Mouse (Mus musculus): ENCODE data around the gene Ide. TPM values are rescaled to one million over a fixed set of nuclear protein-coding genes. Genes with fewer than 3 reads are reported as not detected.

The Ide gene
- total RNA-seq, 2 experiments from 2014 or later = 109 to 147 TPM

GRCm38 (mm10) chr19:37340495-37340894 lies 2.8 kb upstream of the Ide start:
- no peak for DNase-seq
- intact Hi-C loops (cut with DNase I) = no loop called here

- DNase-seq = no peak
- intact Hi-C loops (cut with DNase I) = no loop called here
Measured at GRCm38 (mm10) chr19:37335392-37335791, 2.3 kb downstream of the Ide start.

GRCm38 (mm10) chr19:37333357-37333756 lies 4.3 kb downstream of the Ide start:
- intact Hi-C loops (cut with DNase I) = no loop called here
- DNase-seq = no peak

DNA sequence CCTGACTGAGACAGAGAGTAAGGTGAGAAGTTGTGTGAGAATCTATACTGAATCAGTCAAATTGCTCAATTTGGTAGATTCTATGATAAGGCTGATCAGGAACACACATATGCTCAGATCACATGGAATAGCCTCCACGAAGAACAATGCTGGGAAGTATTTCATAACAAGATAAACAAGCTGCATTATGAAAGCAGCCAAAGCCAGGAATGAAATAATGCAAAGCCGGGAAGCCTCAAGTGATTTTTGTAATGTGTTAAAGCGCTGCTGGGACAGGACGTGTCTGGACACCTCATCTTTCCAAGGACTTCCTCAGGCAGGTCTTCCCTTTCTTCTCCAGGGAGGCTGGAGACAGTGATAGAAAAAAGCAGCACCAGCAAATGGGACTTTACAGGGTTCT lies 4.9 kb downstream of the Ide start:
- intact Hi-C loops (cut with DNase I) = no loop called here
- DNase-seq = no peak

- intact Hi-C loops (cut with DNase I) = no loop called here
- no peak for DNase-seq
Measured at GRCm38 (mm10) chr19:37327216-37327615, 10.4 kb downstream of the Ide start.

DNA sequence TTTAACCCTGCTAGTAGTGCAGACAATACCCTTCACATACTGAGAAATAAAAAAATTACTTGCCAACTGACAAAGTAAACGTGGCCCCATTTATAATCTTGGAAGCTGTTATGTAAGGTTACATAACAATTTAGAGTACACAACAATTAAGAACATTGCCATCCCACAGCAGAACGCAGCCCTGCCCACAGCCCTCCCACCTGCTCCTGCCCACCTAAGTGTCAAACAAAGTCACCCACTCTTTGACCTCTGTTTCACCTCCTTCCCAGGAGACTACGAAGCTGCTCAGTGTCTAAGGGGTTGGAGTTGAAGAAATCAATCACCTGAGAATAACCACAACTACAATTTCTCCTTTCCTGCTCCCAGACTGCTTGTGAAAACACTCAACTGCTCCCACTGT lies 14.1 kb downstream of the Ide start:
- no peak for DNase-seq
- intact Hi-C loops (cut with DNase I) = no loop called here

- intact Hi-C loops (cut with DNase I) = no loop called here
- DNase-seq = peak; percentile 59 to 71
Measured at GRCm38 (mm10) chr19:37320802-37321619, 16.6 kb downstream of the Ide start.

- intact Hi-C loops (cut with DNase I) = no loop called here
- DNase-seq = peak; percentile 45 to 57
Measured at GRCm38 (mm10) chr19:37317359-37317758, 20.3 kb downstream of the Ide start.

GRCm38 (mm10) chr19:37315091-37315490 lies 22.6 kb downstream of the Ide start:
- DNase-seq = peak; percentile 81 to 86

GRCm38 (mm10) chr19:37311426-37311825 lies 26.2 kb downstream of the Ide start:
- no peak for DNase-seq
- intact Hi-C loops (cut with DNase I) = no loop called here

More at GRCm38 (mm10) chr19:37315091-37315490, 22.6 kb downstream of the Ide start:
- intact Hi-C loops (cut with DNase I) = loop anchor here (2.0 kb wide), 1 partner anchor 22 kb away; no protein-coding TSS in a partner anchor

DNA sequence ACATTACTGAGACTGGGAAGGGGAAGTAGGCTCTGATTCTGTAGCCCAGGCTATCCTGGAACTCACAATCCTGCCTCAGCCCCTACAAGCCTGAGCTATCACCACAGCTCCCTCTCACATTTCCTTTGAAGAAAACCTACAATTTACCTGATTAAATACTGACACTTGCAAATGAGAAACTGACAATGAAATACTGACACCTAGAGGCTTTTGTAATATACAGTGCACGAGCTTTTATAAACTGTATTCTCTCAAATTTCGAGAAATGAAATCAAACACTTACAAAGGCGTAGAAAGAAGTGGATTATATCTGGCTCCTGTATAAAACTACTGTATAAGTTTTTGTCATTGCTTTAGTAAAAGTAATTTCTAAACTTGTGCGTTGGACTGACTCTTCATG lies 27.5 kb downstream of the Ide start:
- intact Hi-C loops (cut with DNase I) = no loop called here
- no peak for DNase-seq

- intact Hi-C loops (cut with DNase I) = no loop called here
- DNase-seq = no peak
Measured at GRCm38 (mm10) chr19:37308941-37309340, 28.7 kb downstream of the Ide start.

GRCm38 (mm10) chr19:37307826-37308545 lies 29.7 kb downstream of the Ide start:
- DNase-seq = no peak
- intact Hi-C loops (cut with DNase I) = no loop called here

DNA sequence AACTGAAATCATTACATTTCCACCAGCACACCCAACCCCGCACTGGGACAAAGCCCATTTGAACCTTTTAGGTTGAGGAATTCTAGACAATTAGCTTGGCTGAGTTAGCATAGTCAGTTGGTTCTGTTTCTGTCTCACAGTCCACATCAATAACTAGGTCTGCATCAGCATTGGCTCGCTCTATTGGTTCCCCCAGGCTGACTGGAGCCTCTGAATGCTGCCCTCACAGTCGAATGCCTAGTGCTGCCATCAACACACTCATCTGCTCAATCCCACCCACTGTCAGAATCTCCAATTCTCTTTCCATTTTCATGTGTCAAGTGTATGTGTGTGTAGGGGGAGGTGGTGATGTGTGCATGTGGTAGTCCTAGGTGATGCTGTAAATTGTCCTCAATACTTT lies 31.5 kb downstream of the Ide start:
- intact Hi-C loops (cut with DNase I) = no loop called here
- DNase-seq = no peak

GRCm38 (mm10) chr19:37304866-37305265 lies 32.8 kb downstream of the Ide start:
- DNase-seq = no peak
- intact Hi-C loops (cut with DNase I) = no loop called here

DNA sequence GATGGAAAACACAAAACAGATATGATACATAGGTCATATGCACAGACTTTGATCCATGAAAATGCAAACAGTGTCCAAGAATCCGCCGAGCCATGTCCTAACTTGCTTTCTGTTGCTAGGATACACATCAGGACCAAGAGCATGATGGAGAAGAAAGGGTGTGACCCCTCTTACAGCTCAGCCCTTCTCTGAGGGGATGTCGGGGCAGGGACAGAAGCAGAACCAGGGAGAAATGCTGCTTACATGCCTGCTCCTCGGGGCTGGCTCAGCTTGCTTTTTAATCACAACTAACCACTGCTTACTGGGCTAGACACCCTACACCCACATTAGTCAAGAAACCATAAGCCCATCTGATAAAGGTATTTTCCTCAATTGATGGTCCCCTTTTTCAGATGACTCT lies 33.6 kb downstream of the Ide start:
- no peak for DNase-seq
- intact Hi-C loops (cut with DNase I) = no loop called here

DNA sequence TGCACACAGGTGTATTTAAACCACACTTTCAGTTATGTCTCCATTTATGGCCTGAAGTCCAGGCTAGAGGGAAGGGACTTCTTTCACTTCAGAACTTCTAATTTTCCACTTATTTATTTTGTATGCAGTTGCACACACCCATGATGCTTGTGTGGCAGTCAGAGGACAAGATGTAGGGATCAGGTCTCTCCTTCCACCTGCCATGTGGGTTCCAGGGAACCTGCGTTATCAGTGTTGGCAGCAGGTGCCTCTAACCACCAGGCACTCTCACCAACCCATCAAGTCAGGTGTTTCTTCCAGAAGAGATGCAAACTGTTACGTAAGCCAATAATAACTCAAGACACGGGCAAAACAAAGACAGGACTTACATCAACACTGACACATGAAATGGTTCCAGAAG lies 35.9 kb downstream of the Ide start:
- intact Hi-C loops (cut with DNase I) = no loop called here
- no peak for DNase-seq

- DNase-seq = peak; percentile 64 to 69
- intact Hi-C loops (cut with DNase I) = loop anchor here (2.0 kb wide), 1 partner anchor 23 kb away; no protein-coding TSS in a partner anchor
Measured at GRCm38 (mm10) chr19:37291676-37292075, 46.0 kb downstream of the Ide start.

DNA sequence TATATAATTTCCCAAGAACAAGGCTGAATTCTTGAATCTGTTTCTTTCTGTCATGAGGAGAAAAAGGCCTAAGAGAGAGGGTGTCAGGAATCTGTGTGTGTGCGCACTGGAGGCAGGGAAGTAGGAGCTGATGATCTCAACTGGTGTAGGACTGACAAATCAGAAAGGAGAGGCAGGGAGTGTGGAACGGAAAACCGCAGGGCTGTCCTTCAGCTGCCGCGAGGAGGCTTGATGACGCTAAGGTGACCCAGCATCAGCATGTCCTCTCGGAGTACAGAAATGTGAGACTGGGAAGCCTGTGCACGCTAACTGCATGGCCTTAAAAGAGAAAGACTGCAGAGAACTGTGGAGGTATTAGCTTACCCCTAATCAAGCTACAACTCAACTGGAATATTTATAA lies 46.7 kb downstream of the Ide start:
- peak; percentile 50 to 52 for DNase-seq
- intact Hi-C loops (cut with DNase I) = no loop called here

DNA sequence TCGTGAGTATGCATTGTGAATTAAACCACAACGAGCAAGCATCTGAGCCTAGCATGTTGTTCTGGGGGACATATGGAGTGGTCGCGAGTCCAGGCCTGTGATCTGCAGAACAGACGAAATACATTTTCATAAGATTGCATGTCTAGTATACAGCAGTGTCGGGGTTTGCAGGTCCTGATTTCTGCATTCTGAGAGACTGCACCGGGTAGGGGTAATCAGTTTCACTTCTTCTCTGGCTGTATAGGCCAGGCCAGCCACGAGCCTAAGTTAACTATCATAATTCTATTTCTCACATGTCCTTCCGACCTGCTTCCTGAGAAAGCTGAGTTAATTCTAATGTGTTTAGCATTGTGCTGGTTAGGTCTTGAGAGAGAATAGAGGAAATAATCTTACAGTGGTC lies 52.9 kb downstream of the Ide start:
- no peak for DNase-seq
- intact Hi-C loops (cut with DNase I) = no loop called here

DNA sequence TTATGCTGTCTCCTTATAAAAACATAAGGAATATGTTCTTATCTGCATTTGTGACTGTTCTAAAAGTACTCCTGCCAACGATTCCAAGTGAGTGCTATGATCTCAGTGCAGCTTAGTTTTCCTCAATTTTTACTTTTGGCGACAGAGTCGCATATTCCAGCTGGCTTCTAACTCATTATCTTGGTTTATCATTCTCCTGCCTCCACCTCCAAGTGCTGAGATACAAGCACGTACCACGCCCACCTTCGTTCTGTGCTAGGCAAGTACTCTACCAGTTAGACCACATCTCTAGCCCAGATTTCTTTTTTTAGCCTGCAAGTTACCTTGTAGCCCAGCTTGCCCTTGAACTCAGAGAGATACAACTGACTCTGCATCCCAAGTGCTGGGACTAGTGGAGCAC lies 54.5 kb downstream of the Ide start:
- DNase-seq = no peak

GRCm38 (mm10) chr19:37281710-37282109 lies 55.9 kb downstream of the Ide start:
- no peak for DNase-seq

More for the DNA sequence above, 54.5 kb downstream of the Ide start:
- intact Hi-C loops (cut with DNase I) = no loop called here

More at GRCm38 (mm10) chr19:37281710-37282109, 55.9 kb downstream of the Ide start:
- intact Hi-C loops (cut with DNase I) = no loop called here
